Mouse (Mus musculus): Measurements from ENCODE around the gene Nap1l4. TPM values are rescaled to one million over a fixed set of nuclear protein-coding genes. Genes with fewer than 3 reads are reported as not detected.

Gene Nap1l4
- 129 and 131 TPM in 2 replicates for polyA plus RNA-seq (2016; fragmentation: Nextera tagmentation; extraction: Ambion mirVana)

DNA sequence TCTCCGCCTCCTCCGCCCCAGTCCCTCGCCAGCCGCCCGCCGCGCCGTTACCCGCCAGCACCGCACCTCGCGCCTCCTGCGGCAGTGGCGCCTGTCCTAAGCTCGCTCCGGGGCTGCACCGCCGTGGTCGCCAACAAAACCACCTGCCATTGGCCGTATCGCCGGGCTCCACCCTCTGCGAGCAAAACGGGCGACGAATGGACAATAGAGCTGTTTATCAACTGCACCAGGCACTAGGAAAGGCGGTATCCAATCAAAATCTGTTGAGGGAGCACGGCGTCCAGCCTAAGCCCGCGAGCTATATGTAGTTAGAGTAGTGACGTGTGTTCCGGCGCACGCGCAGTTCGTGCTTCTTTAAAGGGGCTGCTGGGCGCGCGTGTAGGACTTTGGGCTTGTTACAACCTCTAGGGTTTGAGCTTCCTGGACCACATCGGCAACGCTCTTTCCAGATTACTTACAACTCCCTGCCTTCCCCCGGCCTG, at the start of gene Nap1l4:
Nap1l4 (minus strand) TSS at position 131 of the 482 bp plus-strand sequence.
- H3K4me2 ChIP-seq: peak within 1 kb of the TSS; percentile 92
- ATAC-seq: peak; percentile 97
- no peaks in the 10 kb centered on the region for H3K27me3 ChIP-seq (replicated peaks)
- peaks cover 33% of the 10 kb centered on the region for H3K36me3 ChIP-seq
- H3K27ac ChIP-seq: peak within 1 kb of the TSS; percentile 93
- WGBS (ENCODE audit: insufficient replicate concordance): under 1% methylated on average over 43 of the region's 43 CpGs
- peak within 1 kb of the TSS; percentile 84 for H3K4me3 ChIP-seq
- no peaks in the 10 kb centered on the region for H3K9me3 ChIP-seq (replicated peaks)
- peak within 1 kb of the TSS; percentile 90 for H3K9ac ChIP-seq
- H3K4me1 ChIP-seq: peaks cover 47% of the 10 kb centered on the region

DNA sequence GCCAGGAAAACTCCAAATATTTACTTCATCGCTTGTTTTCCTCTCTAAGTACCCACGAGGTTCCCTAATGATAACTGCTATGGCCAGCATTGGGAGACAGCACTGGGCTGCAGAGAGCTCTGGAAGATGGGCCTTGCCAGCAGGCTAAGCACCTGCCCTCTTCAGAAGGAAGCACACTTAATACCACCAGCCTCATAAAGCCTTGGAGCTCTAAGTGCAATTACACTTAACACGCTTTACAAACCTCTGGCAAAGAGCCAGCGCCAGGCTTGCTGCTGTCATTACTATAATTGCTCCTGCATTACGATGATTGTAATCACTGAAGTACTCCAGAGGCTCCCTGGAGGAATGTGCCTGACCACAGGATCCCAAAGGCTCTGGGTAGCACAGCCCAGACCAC, 46.0 kb upstream of the Nap1l4 start:
- H3K4me3 ChIP-seq: no peak overlapping the region
- peaks cover 83% of the 10 kb centered on the region for H3K36me3 ChIP-seq
- no peak overlapping the region for H3K4me2 ChIP-seq
- peaks cover 33% of the 10 kb centered on the region for H3K4me1 ChIP-seq
- ATAC-seq: no peak
- no peak overlapping the region for H3K27ac ChIP-seq
- H3K9ac ChIP-seq: peak overlapping the region; percentile 25; the same call in 1 of the 2 replicates
- no peaks in the 10 kb centered on the region for H3K27me3 ChIP-seq (replicated peaks)
- no peaks in the 10 kb centered on the region for H3K9me3 ChIP-seq (replicated peaks)
- WGBS (ENCODE audit: insufficient replicate concordance): 89% methylated on average over 5 of the region's 5 CpGs

DNA sequence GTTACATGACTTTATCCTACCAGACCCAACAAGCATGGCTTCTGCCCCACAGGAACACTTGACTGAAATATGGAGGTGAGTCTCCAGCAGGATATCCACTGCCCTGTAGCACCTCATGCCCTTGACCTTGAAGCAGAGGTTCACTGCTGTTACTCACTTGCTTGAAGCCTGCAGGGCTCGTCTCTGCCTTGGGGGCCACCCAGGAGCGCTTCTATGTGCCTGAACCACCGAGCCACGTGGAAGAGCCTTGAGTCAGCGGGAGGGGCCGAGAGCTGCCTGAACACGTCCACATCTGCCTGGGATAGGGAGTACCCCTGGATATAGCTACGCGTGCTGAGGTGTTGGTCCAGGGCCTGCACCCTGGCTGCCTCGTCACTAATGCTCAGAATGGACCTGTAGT, 43.3 kb upstream of the Nap1l4 start:
- 86% methylated on average over 10 of the region's 10 CpGs for WGBS (ENCODE audit: insufficient replicate concordance)
- H3K9me3 ChIP-seq (replicated peaks): no peaks in the 10 kb centered on the region
- peaks cover 13% of the 10 kb centered on the region; the same call in 1 of the 2 replicates for H3K4me1 ChIP-seq
- H3K27me3 ChIP-seq (replicated peaks): no peaks in the 10 kb centered on the region
- H3K9ac ChIP-seq: no peak overlapping the region
- no peak overlapping the region for H3K27ac ChIP-seq
- H3K4me3 ChIP-seq: no peak overlapping the region
- no peak for ATAC-seq
- peaks cover 98% of the 10 kb centered on the region for H3K36me3 ChIP-seq
- no peak overlapping the region for H3K4me2 ChIP-seq

DNA sequence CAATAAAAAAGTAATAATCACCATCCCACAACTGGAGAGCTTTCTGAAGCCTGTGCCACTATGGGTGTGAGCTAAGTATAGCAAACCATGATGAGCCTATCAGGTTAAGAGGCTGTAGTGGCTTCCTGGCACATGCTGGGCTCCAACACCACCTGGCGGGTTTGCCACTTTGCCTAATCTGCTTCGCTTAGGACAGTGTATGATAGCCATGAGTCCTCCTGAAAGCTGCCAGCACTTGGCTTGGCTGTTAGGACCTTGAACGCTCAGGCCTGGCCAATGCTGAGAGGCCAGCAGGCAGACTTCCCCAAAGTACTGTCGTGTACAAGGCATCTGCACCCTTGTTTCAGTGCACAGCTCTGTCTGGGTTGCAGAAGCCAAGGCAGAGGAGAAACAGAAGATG, 39.1 kb upstream of the Nap1l4 start:
- Histone ChIP-seq H3K4me1 (peaks cover 7% of the 10 kb centered on the region; the same call in 1 of the 2 replicates), H3K27me3 (replicated peaks) (no peaks in the 10 kb centered on the region), H3K36me3 (peaks cover 100% of the 10 kb centered on the region), H3K27ac (no peak overlapping the region), H3K9me3 (replicated peaks) (no peaks in the 10 kb centered on the region), H3K4me2 (no peak overlapping the region), H3K9ac (no peak overlapping the region), H3K4me3 (no peak overlapping the region)
- no peak for ATAC-seq
- 82% methylated on average over 4 of the region's 4 CpGs for WGBS (ENCODE audit: insufficient replicate concordance)

DNA sequence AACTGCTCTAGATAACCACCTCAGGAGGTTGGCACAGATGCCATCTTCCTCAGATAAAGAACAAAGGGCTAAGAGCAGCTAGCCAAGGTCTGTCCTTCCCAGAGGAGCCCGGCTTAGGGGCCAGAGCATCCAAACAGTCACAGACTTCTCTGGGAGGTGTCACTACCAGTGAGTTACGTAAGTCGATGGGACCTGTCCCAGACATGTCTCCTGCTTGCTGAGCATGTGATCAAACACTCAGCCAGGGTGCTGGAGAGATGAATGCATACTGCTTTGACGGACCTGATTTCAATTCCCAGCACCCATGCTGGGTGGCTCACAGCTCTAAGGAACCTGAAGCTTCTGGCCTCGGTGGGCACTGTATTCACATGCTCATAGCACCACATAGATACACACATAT, 38.7 kb upstream of the Nap1l4 start:
- no peak overlapping the region for H3K4me3 ChIP-seq
- H3K4me2 ChIP-seq: no peak overlapping the region
- peaks cover 7% of the 10 kb centered on the region; the same call in 1 of the 2 replicates for H3K4me1 ChIP-seq
- peaks cover 100% of the 10 kb centered on the region for H3K36me3 ChIP-seq
- WGBS (ENCODE audit: insufficient replicate concordance): 82% methylated on average over 5 of the region's 5 CpGs
- H3K27ac ChIP-seq: no peak overlapping the region
- no peaks in the 10 kb centered on the region for H3K27me3 ChIP-seq (replicated peaks)
- H3K9ac ChIP-seq: no peak overlapping the region
- no peak for ATAC-seq
- H3K9me3 ChIP-seq (replicated peaks): no peaks in the 10 kb centered on the region

DNA sequence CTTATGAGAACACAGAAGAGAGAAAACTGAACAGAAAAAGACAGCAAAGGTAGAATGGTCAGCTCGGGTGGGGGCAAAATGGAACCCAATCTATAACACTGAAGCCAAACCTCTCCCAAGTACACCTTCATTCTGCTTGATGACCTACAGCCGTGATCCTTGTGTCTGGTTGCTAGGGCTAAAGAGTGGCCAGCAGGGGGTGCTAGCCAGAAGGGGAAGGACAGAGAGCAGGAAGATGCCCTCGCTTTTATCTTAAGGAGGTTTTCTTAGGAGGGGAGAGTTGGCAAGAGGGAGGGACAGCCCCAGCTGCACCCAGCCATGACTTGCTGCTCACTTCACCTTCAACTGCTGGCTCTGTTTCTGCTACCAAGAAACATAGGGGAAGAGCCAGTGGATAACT, 35.0 kb upstream of the Nap1l4 start:
- WGBS (ENCODE audit: insufficient replicate concordance): 39% methylated on average over 3 of the region's 3 CpGs
- ATAC-seq: no peak
- Histone ChIP-seq H3K9ac (no peak overlapping the region), H3K9me3 (replicated peaks) (no peaks in the 10 kb centered on the region), H3K27ac (no peak overlapping the region), H3K36me3 (peaks cover 100% of the 10 kb centered on the region), H3K27me3 (replicated peaks) (no peaks in the 10 kb centered on the region), H3K4me2 (no peak overlapping the region), H3K4me1 (peaks cover 3% of the 10 kb centered on the region; the same call in 1 of the 2 replicates), H3K4me3 (no peak overlapping the region)

DNA sequence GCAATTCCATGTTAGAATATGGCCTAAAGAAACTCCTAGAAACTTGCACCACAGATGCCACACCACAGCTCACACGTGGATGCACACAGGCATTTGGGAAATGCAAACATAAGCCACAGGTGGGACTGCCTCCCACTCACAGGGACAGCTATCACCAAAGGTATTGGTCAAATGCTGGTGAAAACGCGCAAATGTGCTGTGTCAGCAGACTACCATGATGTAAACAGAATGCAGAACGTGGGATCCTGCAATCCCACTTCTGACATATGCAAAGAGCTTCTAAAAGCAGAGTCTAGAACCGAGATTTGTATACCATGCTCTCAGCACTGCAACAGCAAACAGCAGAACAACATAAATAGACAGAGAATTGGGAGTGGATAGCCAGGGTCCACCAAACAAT, 34.1 kb upstream of the Nap1l4 start:
- Histone ChIP-seq H3K27me3 (replicated peaks) (no peaks in the 10 kb centered on the region), H3K4me2 (no peak overlapping the region), H3K36me3 (peaks cover 100% of the 10 kb centered on the region), H3K4me3 (no peak overlapping the region), H3K9ac (no peak overlapping the region), H3K27ac (no peak overlapping the region), H3K4me1 (peaks cover 3% of the 10 kb centered on the region; the same call in 1 of the 2 replicates), H3K9me3 (replicated peaks) (no peaks in the 10 kb centered on the region)
- no peak for ATAC-seq
- WGBS (ENCODE audit: insufficient replicate concordance): 88% methylated on average over 5 of the region's 5 CpGs

DNA sequence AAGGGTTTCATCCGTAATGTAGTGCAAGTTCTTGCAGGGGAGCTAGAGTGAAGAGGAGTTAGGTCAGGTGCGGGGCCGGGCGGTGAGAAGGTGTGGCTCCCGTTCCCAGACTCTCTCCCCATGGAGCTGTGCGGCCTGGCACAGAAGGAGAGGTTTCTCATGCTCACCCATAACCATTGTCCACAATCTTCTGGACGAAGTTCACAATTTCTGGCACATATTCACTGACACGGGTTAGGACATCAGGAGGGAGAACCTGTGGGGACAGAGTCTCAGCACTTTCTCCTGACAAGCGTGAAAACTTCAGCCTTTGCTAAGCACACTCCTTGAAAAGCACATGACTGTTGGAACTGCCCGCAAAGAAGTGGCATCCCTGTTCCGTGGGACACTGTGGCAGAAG, 26.8 kb upstream of the Nap1l4 start:
- no peak for ATAC-seq
- no peaks in the 10 kb centered on the region for H3K27me3 ChIP-seq (replicated peaks)
- peaks cover 100% of the 10 kb centered on the region for H3K36me3 ChIP-seq
- WGBS (ENCODE audit: insufficient replicate concordance): 92% methylated on average over 11 of the region's 11 CpGs
- H3K27ac ChIP-seq: no peak overlapping the region
- no peak overlapping the region for H3K4me2 ChIP-seq
- no peak overlapping the region for H3K4me3 ChIP-seq
- H3K4me1 ChIP-seq: no peaks in the 10 kb centered on the region
- H3K9ac ChIP-seq: no peak overlapping the region
- H3K9me3 ChIP-seq (replicated peaks): no peaks in the 10 kb centered on the region

DNA sequence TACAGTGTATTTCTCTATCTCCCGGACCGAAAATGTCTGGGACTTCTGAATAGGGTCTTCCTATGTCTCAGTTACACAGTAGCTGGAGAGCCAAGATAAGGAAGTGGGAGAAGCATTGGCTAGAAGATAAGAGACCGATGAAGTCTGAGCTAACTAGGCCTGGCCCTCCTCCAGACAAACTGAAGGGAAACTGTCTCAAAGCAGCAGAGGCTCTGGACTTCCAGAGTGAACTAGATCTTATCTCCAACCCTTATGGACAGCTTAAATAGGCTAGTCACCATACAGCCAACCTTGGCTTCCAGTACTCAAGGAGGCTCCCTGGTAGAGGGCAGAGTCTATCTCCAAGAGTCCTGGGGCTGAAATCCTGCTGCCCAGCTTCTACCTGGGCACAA, 16.7 kb upstream of the Nap1l4 start:
- peak; percentile 97 for ATAC-seq
- 23% methylated on average over 3 of the region's 3 CpGs for WGBS (ENCODE audit: insufficient replicate concordance)
- Histone ChIP-seq H3K4me3 (peak overlapping the region; percentile 10; the same call in 1 of the 2 replicates), H3K27me3 (replicated peaks) (no peaks in the 10 kb centered on the region), H3K9ac (peak overlapping the region; percentile 52), H3K36me3 (peaks cover 100% of the 10 kb centered on the region), H3K27ac (peak overlapping the region; percentile 93), H3K9me3 (replicated peaks) (no peaks in the 10 kb centered on the region), H3K4me1 (peaks cover 34% of the 10 kb centered on the region), H3K4me2 (peak overlapping the region; percentile 61)

DNA sequence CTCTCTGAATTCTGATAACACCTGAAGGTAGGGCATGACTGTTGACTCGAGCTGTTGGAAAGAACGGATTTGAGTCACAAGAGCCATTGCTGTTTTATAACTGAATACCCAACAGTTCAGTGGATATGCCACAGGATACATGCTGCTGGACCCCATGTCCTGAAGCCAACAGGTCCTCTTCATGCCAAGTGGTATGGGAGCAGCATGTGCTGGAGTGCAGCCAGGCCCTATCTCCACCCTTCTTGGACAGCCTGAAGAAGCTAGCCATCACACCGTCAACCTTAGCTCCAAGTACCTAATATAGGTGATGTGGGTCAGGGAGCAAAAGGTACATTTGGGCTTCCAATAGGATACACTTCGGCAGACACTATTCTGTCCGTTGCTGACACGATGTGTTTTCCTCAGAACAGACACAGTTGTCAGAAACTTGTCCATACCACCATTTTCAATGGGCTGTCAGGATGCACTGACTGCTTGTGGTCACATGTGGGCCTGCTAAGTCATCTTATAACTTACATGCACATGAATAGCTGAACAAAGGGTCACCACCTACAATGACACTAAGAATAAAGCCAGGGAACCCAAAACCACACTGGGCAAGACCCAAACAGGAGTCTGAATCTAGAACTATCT, 16.2 kb upstream of the Nap1l4 start:
- no peak for ATAC-seq
- H3K9me3 ChIP-seq (replicated peaks): no peaks in the 10 kb centered on the region
- no peaks in the 10 kb centered on the region for H3K27me3 ChIP-seq (replicated peaks)
- H3K9ac ChIP-seq: peak overlapping the region; percentile 20; the same call in 1 of the 2 replicates
- H3K27ac ChIP-seq: peak overlapping the region; percentile 93
- H3K4me3 ChIP-seq: no peak overlapping the region
- peaks cover 100% of the 10 kb centered on the region for H3K36me3 ChIP-seq
- peaks cover 34% of the 10 kb centered on the region for H3K4me1 ChIP-seq
- 44% methylated on average over 6 of the region's 6 CpGs for WGBS (ENCODE audit: insufficient replicate concordance)
- peak overlapping the region; percentile 61 for H3K4me2 ChIP-seq

DNA sequence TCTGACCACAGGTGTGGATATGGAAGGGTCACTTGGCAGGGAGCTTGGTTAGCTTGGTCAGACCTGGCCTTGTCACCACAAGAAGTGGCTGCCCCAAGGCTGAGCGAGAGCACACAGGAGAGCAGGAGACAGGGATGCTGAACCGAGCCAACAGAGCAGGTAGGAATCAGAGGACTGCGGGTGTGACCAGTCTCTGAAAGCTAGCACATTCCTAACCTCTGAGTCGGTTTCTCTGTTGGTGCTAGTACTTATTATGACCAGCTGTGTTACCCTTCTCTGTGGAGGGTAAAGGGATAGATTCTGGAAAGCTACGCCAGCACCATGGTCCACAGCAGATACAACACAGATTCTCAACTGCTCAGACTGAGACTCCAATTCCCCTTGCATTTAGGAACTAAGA, 14.9 kb upstream of the Nap1l4 start:
- ATAC-seq: no peak
- no peak overlapping the region for H3K27ac ChIP-seq
- H3K4me3 ChIP-seq: no peak overlapping the region
- H3K4me2 ChIP-seq: no peak overlapping the region
- 84% methylated on average over 5 of the region's 5 CpGs for WGBS (ENCODE audit: insufficient replicate concordance)
- no peaks in the 10 kb centered on the region for H3K27me3 ChIP-seq (replicated peaks)
- H3K4me1 ChIP-seq: peaks cover 34% of the 10 kb centered on the region
- peaks cover 100% of the 10 kb centered on the region for H3K36me3 ChIP-seq
- no peak overlapping the region for H3K9ac ChIP-seq
- no peaks in the 10 kb centered on the region for H3K9me3 ChIP-seq (replicated peaks)

DNA sequence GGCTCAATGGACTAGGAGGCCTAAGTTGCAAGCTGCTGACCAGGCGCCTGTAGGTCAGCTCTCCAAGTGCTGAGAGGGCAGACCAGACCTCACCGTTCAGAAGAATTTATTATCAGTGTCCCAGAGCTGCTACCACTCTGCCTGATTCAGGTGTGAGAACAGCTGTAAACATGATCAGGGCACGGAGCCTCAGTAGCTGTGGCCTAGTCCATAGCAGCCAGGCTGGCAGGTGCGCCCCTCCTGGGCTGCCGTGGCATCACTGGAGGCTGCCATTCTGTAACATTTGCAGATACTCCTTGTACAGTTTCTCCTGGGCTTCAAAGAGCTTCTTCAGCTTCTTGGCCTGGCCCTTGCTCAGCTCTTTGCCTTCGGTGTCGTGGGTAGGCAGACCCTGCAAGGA, 8.7 kb upstream of the Nap1l4 start:
- ATAC-seq: no peak
- H3K36me3 ChIP-seq: peaks cover 95% of the 10 kb centered on the region
- no peaks in the 10 kb centered on the region for H3K4me1 ChIP-seq
- no peaks in the 10 kb centered on the region for H3K9me3 ChIP-seq (replicated peaks)
- H3K4me2 ChIP-seq: no peak overlapping the region
- no peaks in the 10 kb centered on the region for H3K27me3 ChIP-seq (replicated peaks)
- H3K4me3 ChIP-seq: no peak overlapping the region
- no peak overlapping the region for H3K9ac ChIP-seq
- WGBS (ENCODE audit: insufficient replicate concordance): 88% methylated on average over 7 of the region's 7 CpGs
- no peak overlapping the region for H3K27ac ChIP-seq
